Mouse (Mus musculus): ENCODE measurements around the gene Ifna1. TPM values are rescaled to one million over a fixed set of nuclear protein-coding genes. Genes with fewer than 3 reads are reported as not detected.

Ifna1 gene
- total RNA-seq (2023) = not detected in 4 replicates

GRCm38 (mm10) chr4:88849698-88850097 lies at the start of gene Ifna1:
Gene Ifna1, plus strand, starts transcription at chr4:88850087.

GRCm38 (mm10) chr4:88802954-88803353 lies 46.9 kb upstream of the Ifna1 start, which contains the start of gene Gm13287:
Gene Gm13287, plus strand, starts transcription at chr4:88803254.

GRCm38 (mm10) chr4:88805231-88805630 lies 44.7 kb upstream of the Ifna1 start, which contains the start of gene Gm13288:
Gene Gm13288, plus strand, starts transcription at chr4:88805531.

DNA sequence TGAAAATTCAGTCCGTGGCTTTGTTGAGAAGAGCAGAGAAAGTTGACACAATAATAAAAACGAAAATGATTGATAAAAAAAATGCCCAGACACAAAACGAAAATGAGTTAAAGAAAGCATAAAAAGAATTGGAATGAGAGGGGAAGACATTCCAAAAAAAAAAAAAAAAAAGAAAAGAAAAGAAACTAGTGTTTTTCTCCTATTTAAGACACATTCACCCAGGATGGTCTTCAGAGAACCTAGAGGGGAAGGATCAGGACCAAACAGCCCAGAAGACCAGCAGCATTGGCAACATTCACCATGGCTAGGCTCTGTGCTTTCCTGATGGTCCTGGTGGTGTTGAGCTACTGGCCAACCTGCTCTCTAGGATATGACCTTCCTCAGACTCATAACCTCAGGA lies 34.0 kb upstream of the Ifna1 start, which contains the start of gene Ifna7:
Gene Ifna7, plus strand, starts transcription at position 301 of the 400 bp plus-strand sequence.

GRCm38 (mm10) chr4:88819659-88820058 lies 30.2 kb upstream of the Ifna1 start, which contains the start of gene Ifna11:
Gene Ifna11, plus strand, starts transcription at chr4:88819959.

DNA sequence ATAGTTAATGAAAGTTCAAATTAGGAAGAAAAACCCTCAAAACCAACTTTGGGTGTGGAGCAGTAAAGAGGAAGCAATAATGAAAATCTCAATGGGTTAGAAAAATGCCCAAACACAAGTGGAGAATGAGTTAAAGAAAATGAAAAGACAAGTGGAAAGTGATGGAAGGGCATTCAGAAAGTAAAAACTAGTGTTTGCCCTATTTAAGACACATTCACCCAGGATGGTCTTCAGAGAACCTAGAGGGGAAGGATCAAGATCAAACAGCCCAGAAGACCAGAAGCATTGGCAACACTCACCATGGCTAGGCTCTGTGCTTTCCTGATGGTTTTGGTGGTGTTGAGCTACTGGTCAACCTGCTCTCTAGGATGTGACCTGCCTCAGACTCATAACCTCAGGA lies 22.8 kb upstream of the Ifna1 start, which contains the start of gene Ifna6:
Gene Ifna6, plus strand, starts transcription at position 301 of the 400 bp plus-strand sequence.

GRCm38 (mm10) chr4:88835225-88835624 lies 14.7 kb upstream of the Ifna1 start, which contains the start of gene Ifna5:
Gene Ifna5, plus strand, starts transcription at chr4:88835525.

GRCm38 (mm10) chr4:88841438-88841911 lies 8.4 kb upstream of the Ifna1 start, which contains the start of gene Ifna4:
Gene Ifna4, plus strand, starts transcription at chr4:88841861.

DNA sequence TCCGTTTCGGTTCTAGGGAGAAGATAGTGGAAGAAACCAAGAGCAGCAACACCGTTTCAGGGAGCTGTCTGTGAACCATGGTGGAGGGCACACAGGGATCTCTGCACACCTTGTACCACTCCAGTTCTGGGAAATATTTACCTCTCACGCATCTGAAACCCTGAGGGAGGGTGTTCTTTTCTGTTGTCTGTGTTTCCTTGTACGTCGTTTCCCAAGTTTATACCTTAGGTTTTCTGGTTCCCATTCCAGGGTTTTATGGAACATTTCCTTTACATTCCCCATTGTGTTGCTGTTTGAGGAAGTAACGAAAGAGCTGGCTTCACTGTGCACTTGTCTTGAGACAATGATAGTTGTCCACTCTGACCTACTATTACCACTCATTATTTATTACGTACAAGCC lies 30.2 kb downstream of the Ifna1 start, which contains the start of gene Ifne:
Gene Ifne, minus strand, starts transcription at position 101 of the 400 bp plus-strand sequence.

Other genes starting within 250 kb of the Ifna1 start
- gene Ifna12, start 246.7 kb upstream of the Ifna1 start, total RNA-seq (2023) = not detected in 4 replicates
- not detected in 4 replicates for gene C87499, start 215.7 kb upstream of the Ifna1 start, total RNA-seq (2023)
- not detected in 4 replicates for gene Ifna13, start 205.6 kb upstream of the Ifna1 start, total RNA-seq (2023)
- not detected in 4 replicates for gene Ifna16, start 173.2 kb upstream of the Ifna1 start, total RNA-seq (2023)
- not detected in 4 replicates for gene Ifna2, start 166.2 kb upstream of the Ifna1 start, total RNA-seq (2023)
- not detected in 4 replicates for gene Ifnab, start 158.7 kb upstream of the Ifna1 start, total RNA-seq (2023)
- not detected in 4 replicates for gene Gm26566, start 128.3 kb upstream of the Ifna1 start, total RNA-seq (2023)
- gene Klhl9, start 127.6 kb upstream of the Ifna1 start, total RNA-seq (2023) = 14.4 to 16.1 TPM (median 15.0 TPM) in 4 replicates
- gene Gm13271, start 95.2 kb upstream of the Ifna1 start, total RNA-seq (2023) = not detected in 4 replicates
- gene Gm13283, start 90.0 kb upstream of the Ifna1 start, total RNA-seq (2023) = not detected in 4 replicates
- not detected in 4 replicates for gene Gm13290, start 76.3 kb upstream of the Ifna1 start, total RNA-seq (2023)
- gene Gm13289, start 73.2 kb upstream of the Ifna1 start, total RNA-seq (2023) = not detected in 4 replicates
- gene Gm13272, start 70.2 kb upstream of the Ifna1 start, total RNA-seq (2023) = not detected in 4 replicates
- not detected in 4 replicates for gene Ifnz, start 68.0 kb upstream of the Ifna1 start, total RNA-seq (2023)
- not detected in 4 replicates for gene Gm13276, start 64.4 kb upstream of the Ifna1 start, total RNA-seq (2023)
- not detected in 4 replicates for gene Gm13277, start 61.5 kb upstream of the Ifna1 start, total RNA-seq (2023)
- gene Gm13278, start 58.5 kb upstream of the Ifna1 start, total RNA-seq (2023) = not detected in 4 replicates
- gene Gm13275, start 55.6 kb upstream of the Ifna1 start, total RNA-seq (2023) = not detected in 4 replicates
- not detected in 4 replicates for gene Gm13279, start 52.7 kb upstream of the Ifna1 start, total RNA-seq (2023)
- not detected in 4 replicates for gene Gm13285, start 50.4 kb upstream of the Ifna1 start, total RNA-seq (2023)
- not detected in 4 replicates for gene Gm13287, start 46.8 kb upstream of the Ifna1 start, total RNA-seq (2023)
- gene Gm13288, start 44.6 kb upstream of the Ifna1 start, total RNA-seq (2023) = not detected in 4 replicates
- not detected in 4 replicates for gene Ifna7, start 33.9 kb upstream of the Ifna1 start, total RNA-seq (2023)
- gene Ifna11, start 30.1 kb upstream of the Ifna1 start, total RNA-seq (2023) = not detected in 4 replicates
- not detected in 4 replicates for gene Ifna6, start 22.7 kb upstream of the Ifna1 start, total RNA-seq (2023)
- gene Ifna5, start 14.6 kb upstream of the Ifna1 start, total RNA-seq (2023) = not detected in 4 replicates
- gene Ifna4, start 8.2 kb upstream of the Ifna1 start, total RNA-seq (2023) = not detected in 4 replicates
- gene Ifne, start 30.1 kb downstream of the Ifna1 start, total RNA-seq (2023) = not detected in 4 replicates

All from B cell, adult 62 days (primary cell).